Mouse (Mus musculus) intestine, postnatal 0 days (tissue): ENCODE measurements around the gene Mmp1b. TPM values are rescaled to one million over a fixed set of nuclear protein-coding genes. Genes with fewer than 3 reads are reported as not detected.

Experiments used
- ATAC-seq: fragments of 200-750 bp; cut with Nextera tagmentation; 2 replicates; pipeline ENCODE4 v1.8.0; 2017; ENCODE audit warnings: mild to moderate bottlenecking, moderate TSS enrichment, moderate library complexity
- H3K27ac ChIP-seq: fragments of 300-500 bp; sonication (generic); 2 replicates; pipeline ENCODE4 v1.5.1; 2014; ENCODE audit warnings: mild to moderate bottlenecking, low read depth, low read length, moderate library complexity
- H3K27me3 ChIP-seq: fragments of 300-500 bp; sonication (generic); replicated peaks from 2 replicates; pipeline ENCODE4 v1.6.1; 2014; ENCODE audit warnings: low read length, mixed read lengths; ENCODE audit not compliant: control insufficient read depth, insufficient read depth
- H3K36me3 ChIP-seq: fragments of 300-500 bp; sonication (generic); 2 replicates; pipeline ENCODE4 v1.6.1; 2014; ENCODE audit warnings: mild to moderate bottlenecking, moderate library complexity; ENCODE audit not compliant: control insufficient read depth, insufficient read depth
- H3K4me1 ChIP-seq: fragments of 300-500 bp; sonication (generic); replicated peaks from 2 replicates; pipeline ENCODE4 v1.6.1; 2014; ENCODE audit warnings: antibody characterized with exemption, low read length, mixed read lengths; ENCODE audit not compliant: control insufficient read depth, insufficient read depth
- H3K4me2 ChIP-seq: fragments of 300-500 bp; sonication (generic); replicated peaks from 2 replicates; pipeline ENCODE4 v1.6.1; 2014; ENCODE audit warnings: low read depth, mild to moderate bottlenecking, moderate library complexity
- H3K4me3 ChIP-seq: fragments of 300-500 bp; sonication (generic); 2 replicates; pipeline ENCODE4 v1.5.1; 2014; ENCODE audit warnings: low read depth, low read length
- H3K9ac ChIP-seq: fragments of 300-500 bp; sonication (generic); 2 replicates; pipeline ENCODE4 v1.6.1; 2014; ENCODE audit warnings: mild to moderate bottlenecking, low read depth, low read length
- H3K9me3 ChIP-seq: fragments of 300-500 bp; sonication (generic); 2 replicates; pipeline ENCODE4 v1.6.1; 2016; ENCODE audit warnings: mixed run types; ENCODE audit not compliant: control insufficient read depth
- CTCF ChIP-seq: sonication (generic); IDR thresholded peaks from 2 replicates; pipeline ENCODE4 v1.5.1; 2016; ENCODE audit warnings: low read depth, mild to moderate bottlenecking, control low read depth, antibody characterized with exemption, moderate library complexity
- WGBS: fragments of 180-500 bp; shearing (Covaris S2); extraction: QIAGEN DNeasy Blood & Tissue Kit; methylation state at CpG from one replicate; pipeline ENCODE4 v1.1.7; 2014; 5-methylcytosine and 5-hydroxymethylcytosine counted together
- polyA plus RNA-seq: library from polyadenylated mRNA; unstranded; fragments of >200 nt; fragmentation: Nextera tagmentation; extraction: Ambion mirVana; gene quantifications from 2 replicates; pipeline ENCODE4 v1.2.1, GENCODE M21; 2015

Mmp1b gene
- polyA plus RNA-seq, 1 experiment from 2014 or later, result not detected

DNA sequence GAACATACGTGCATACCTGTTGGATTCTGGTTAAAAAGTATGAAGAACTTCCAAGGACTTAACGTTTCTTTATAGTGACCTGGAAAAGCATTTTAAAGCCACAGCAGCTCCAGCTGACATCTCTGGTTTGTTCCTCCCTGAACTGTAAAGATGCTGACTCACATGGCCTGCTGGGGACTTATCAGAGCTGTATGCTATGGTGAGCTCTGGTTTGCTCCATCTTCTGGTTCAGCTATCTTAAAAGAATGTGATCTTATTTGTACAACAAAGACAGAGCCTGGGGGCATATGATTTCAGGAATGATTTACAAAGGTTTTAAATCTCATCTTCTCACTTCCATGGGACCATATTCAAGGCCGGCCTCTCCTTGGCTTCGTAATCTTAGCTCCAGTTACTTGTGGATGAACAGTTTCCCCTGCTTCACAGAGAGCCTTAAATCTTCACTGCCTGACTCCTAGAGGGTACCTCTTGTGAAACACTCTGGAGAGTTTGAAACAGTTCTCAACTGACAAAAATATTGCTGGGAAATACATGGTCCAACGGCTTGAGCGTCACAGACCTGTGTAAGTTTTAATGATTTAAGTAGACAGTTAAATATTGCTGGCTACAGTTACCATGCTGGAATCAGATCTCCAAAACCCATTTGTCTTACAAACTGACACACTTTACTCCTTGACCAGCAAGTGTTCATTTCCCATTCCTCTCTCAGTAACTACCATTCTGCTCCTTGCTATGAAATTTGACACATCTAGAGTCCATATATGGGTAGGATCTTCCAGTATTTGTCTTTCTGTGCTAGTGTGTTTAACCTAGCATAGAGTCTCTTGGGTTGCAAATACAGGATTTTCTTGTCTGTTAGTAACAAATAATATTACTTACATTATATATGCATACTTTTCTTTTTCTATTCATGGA lies 51.8 kb downstream of the Mmp1b start:
- no peak for ATAC-seq
- H3K9me3 ChIP-seq, result no peaks in the 10 kb centered on the region
- H3K27me3 ChIP-seq, result no peaks in the 10 kb centered on the region
- H3K36me3 ChIP-seq, result no peaks in the 10 kb centered on the region
- no peaks in the 10 kb centered on the region for H3K4me1 ChIP-seq
- H3K9ac ChIP-seq, result no peak overlapping the region
- WGBS, result 87% methylated on average over 5 of the region's 6 CpGs
- no peak overlapping the region for H3K27ac ChIP-seq
- TF ChIP-seq CTCF, result no peak
- H3K4me2 ChIP-seq, result no peak overlapping the region
- H3K4me3 ChIP-seq, result no peak overlapping the region

- Histone ChIP-seq H3K27me3 (no peaks in the 10 kb centered on the region), H3K4me2 (no peak overlapping the region), H3K9me3 (no peaks in the 10 kb centered on the region), H3K36me3 (no peaks in the 10 kb centered on the region), H3K9ac (no peak overlapping the region), H3K4me3 (no peak overlapping the region), H3K4me1 (no peaks in the 10 kb centered on the region), H3K27ac (no peak overlapping the region)
- no peak for TF ChIP-seq CTCF
- ATAC-seq, result no peak
These were observed 56.0 kb downstream of the Mmp1b start for GRCm38 (mm10) chr9:7331847-7332246.

Other genes with a start within 250 kb of the Mmp1b start
- 3.1 and 4.3 TPM in 2 replicates for gene Dync2h1, start 203.6 kb downstream of the Mmp1b start, polyA plus RNA-seq
- gene Dcun1d5, start 203.5 kb downstream of the Mmp1b start, polyA plus RNA-seq, result 73.5 and 78.9 TPM in 2 replicates
- 1.7 and 1.9 TPM in 2 replicates for gene Mmp13, start 115.5 kb downstream of the Mmp1b start, polyA plus RNA-seq
- gene Mmp12, start 43.7 kb downstream of the Mmp1b start, polyA plus RNA-seq, result 0.21 and 0.27 TPM in 2 replicates
- gene Mmp3, start 57.8 kb upstream of the Mmp1b start, polyA plus RNA-seq, result 0.07 TPM in 1 of 2 replicates, not detected in the other
- gene Mmp10, start 114.3 kb upstream of the Mmp1b start, polyA plus RNA-seq, result 6.9 and 8.5 TPM in 2 replicates
- 0.05 and 0.09 TPM in 2 replicates for gene Mmp8, start 170.4 kb upstream of the Mmp1b start, polyA plus RNA-seq
- gene Mmp27, start 183.3 kb upstream of the Mmp1b start, polyA plus RNA-seq, result 0.14 and 0.26 TPM in 2 replicates
- gene Mmp20, start 240.2 kb upstream of the Mmp1b start, polyA plus RNA-seq, result 0.09 TPM in 1 of 2 replicates, not detected in the other